Mouse (Mus musculus) kidney, embryonic 16.5 days (tissue): ENCODE data around the gene Dyx1c1. TPM values are rescaled to one million over a fixed set of nuclear protein-coding genes. Genes with fewer than 3 reads are reported as not detected.
A peak's percentile ranks its signal among the peaks of the same experiment; 100 is the strongest.

Experiments
- ATAC-seq: fragments of 200-750 bp; cut with Nextera tagmentation; 2 replicates; pipeline ENCODE4 v1.8.0; 2017; ENCODE audit warnings: moderate TSS enrichment; ENCODE audit not compliant: low FRiP score, low TSS enrichment
- H3K27ac ChIP-seq: fragments of 300-500 bp; sonication (generic); 2 replicates; pipeline ENCODE4 v1.5.1; 2014; ENCODE audit warnings: low read length
- H3K27me3 ChIP-seq: fragments of 300-500 bp; sonication (generic); 2 replicates; pipeline ENCODE4 v1.6.1; 2014; ENCODE audit warnings: low read length, control low read depth, mixed read lengths; ENCODE audit not compliant: insufficient read depth
- H3K36me3 ChIP-seq: fragments of 300-500 bp; sonication (generic); 2 replicates; pipeline ENCODE4 v1.6.1; 2014; ENCODE audit warnings: low read length, control low read depth, mixed read lengths; ENCODE audit not compliant: insufficient read depth
- H3K4me1 ChIP-seq: fragments of 300-500 bp; sonication (generic); 2 replicates; pipeline ENCODE4 v1.6.1; 2014; ENCODE audit warnings: low read length, control low read depth, mixed read lengths; ENCODE audit not compliant: insufficient read depth
- H3K4me2 ChIP-seq: fragments of 300-500 bp; sonication (generic); replicated peaks from 2 replicates; pipeline ENCODE4 v1.6.1; 2014; ENCODE audit warnings: low read depth, low read length
- H3K4me3 ChIP-seq: fragments of 300-500 bp; sonication (generic); 2 replicates; pipeline ENCODE4 v1.5.1; 2014; ENCODE audit warnings: mild to moderate bottlenecking, low read length
- H3K9ac ChIP-seq: fragments of 300-500 bp; sonication (generic); replicated peaks from 2 replicates; pipeline ENCODE4 v1.6.1; 2014; ENCODE audit warnings: low read length
- H3K9me3 ChIP-seq: fragments of 300-500 bp; sonication (generic); 2 replicates; pipeline ENCODE4 v1.6.1; 2016; ENCODE audit warnings: low read length, control low read depth
- WGBS: fragments of 180-500 bp; shearing (Covaris S2); extraction: QIAGEN DNeasy Blood & Tissue Kit; methylation state at CpG from one replicate; pipeline ENCODE4 v1.1.7; 2014; 5-methylcytosine and 5-hydroxymethylcytosine counted together
- polyA plus RNA-seq: library from polyadenylated mRNA; unstranded; fragments of >200 nt; fragmentation: Nextera tagmentation; extraction: Ambion mirVana; gene quantifications from 2 replicates; pipeline ENCODE4 v1.2.1, GENCODE M21; 2015

Dyx1c1 gene
- polyA plus RNA-seq, 1 experiment from 2014 or later: 1.9 TPM

- 74% methylated on average over 2 of the region's 2 CpGs for WGBS
- Histone ChIP-seq H3K27ac (no peak overlapping the region), H3K27me3 (no peaks in the 10 kb centered on the region), H3K36me3 (peaks cover 9% of the 10 kb centered on the region; the same call in 1 of the 2 replicates), H3K4me2 (no peak overlapping the region), H3K4me3 (no peak overlapping the region), H3K4me1 (no peaks in the 10 kb centered on the region), H3K9ac (no peak overlapping the region), H3K9me3 (no peaks in the 10 kb centered on the region)
- no peak for ATAC-seq
These were observed 22.3 kb upstream of the Dyx1c1 start for GRCm38 (mm10) chr9:72936301-72936700.

GRCm38 (mm10) chr9:72943424-72943823 lies 15.2 kb upstream of the Dyx1c1 start:
- Histone ChIP-seq H3K4me1 (no peaks in the 10 kb centered on the region), H3K36me3 (peaks cover 26% of the 10 kb centered on the region), H3K4me3 (no peak overlapping the region), H3K9me3 (peaks cover 7% of the 10 kb centered on the region; the same call in 1 of the 2 replicates), H3K9ac (no peak overlapping the region), H3K4me2 (no peak overlapping the region), H3K27ac (no peak overlapping the region), H3K27me3 (no peaks in the 10 kb centered on the region)
- ATAC-seq: no peak
- 65% methylated on average over 3 of the region's 3 CpGs for WGBS

GRCm38 (mm10) chr9:72944286-72944685 lies 14.3 kb upstream of the Dyx1c1 start:
- H3K9me3 ChIP-seq: peaks cover 7% of the 10 kb centered on the region; the same call in 1 of the 2 replicates
- no peaks in the 10 kb centered on the region for H3K27me3 ChIP-seq
- H3K4me3 ChIP-seq: no peak overlapping the region
- no peaks in the 10 kb centered on the region for H3K4me1 ChIP-seq
- H3K27ac ChIP-seq: no peak overlapping the region
- WGBS: 88% methylated on average over 13 of the region's 13 CpGs
- H3K36me3 ChIP-seq: peaks cover 26% of the 10 kb centered on the region
- no peak overlapping the region for H3K4me2 ChIP-seq
- no peak overlapping the region for H3K9ac ChIP-seq
- ATAC-seq: no peak

GRCm38 (mm10) chr9:72947010-72947409 lies 11.6 kb upstream of the Dyx1c1 start:
- H3K4me1 ChIP-seq: no peaks in the 10 kb centered on the region
- no peak overlapping the region for H3K9ac ChIP-seq
- H3K4me3 ChIP-seq: no peak overlapping the region
- no peak for ATAC-seq
- H3K27me3 ChIP-seq: no peaks in the 10 kb centered on the region
- H3K9me3 ChIP-seq: peaks cover 7% of the 10 kb centered on the region; the same call in 1 of the 2 replicates
- H3K27ac ChIP-seq: no peak overlapping the region
- peaks cover 26% of the 10 kb centered on the region for H3K36me3 ChIP-seq
- no peak overlapping the region for H3K4me2 ChIP-seq
- 100% methylated on average over 1 of the region's 1 CpGs for WGBS

GRCm38 (mm10) chr9:72949572-72949971 lies 9.0 kb upstream of the Dyx1c1 start:
- Histone ChIP-seq H3K4me1 (no peaks in the 10 kb centered on the region), H3K9me3 (peaks cover 7% of the 10 kb centered on the region; the same call in 1 of the 2 replicates), H3K27me3 (no peaks in the 10 kb centered on the region), H3K36me3 (peaks cover 24% of the 10 kb centered on the region), H3K27ac (no peak overlapping the region), H3K9ac (no peak overlapping the region), H3K4me3 (no peak overlapping the region), H3K4me2 (no peak overlapping the region)
- WGBS: 47% methylated on average over 7 of the region's 7 CpGs
- no peak for ATAC-seq

GRCm38 (mm10) chr9:72954746-72955145 lies 3.8 kb upstream of the Dyx1c1 start:
- H3K4me3 ChIP-seq: no peak overlapping the region
- peaks cover 6% of the 10 kb centered on the region for H3K4me1 ChIP-seq
- H3K36me3 ChIP-seq: no peaks in the 10 kb centered on the region
- no peaks in the 10 kb centered on the region for H3K27me3 ChIP-seq
- H3K9ac ChIP-seq: no peak overlapping the region
- H3K9me3 ChIP-seq: no peaks in the 10 kb centered on the region
- 48% methylated on average over 2 of the region's 2 CpGs for WGBS
- H3K27ac ChIP-seq: no peak overlapping the region
- no peak overlapping the region for H3K4me2 ChIP-seq
- no peak for ATAC-seq

- H3K4me2 ChIP-seq: no peak overlapping the region
- no peaks in the 10 kb centered on the region for H3K27me3 ChIP-seq
- H3K4me3 ChIP-seq: no peak overlapping the region
- H3K9ac ChIP-seq: no peak overlapping the region
- H3K27ac ChIP-seq: no peak overlapping the region
- no peak for ATAC-seq
- no peaks in the 10 kb centered on the region for H3K9me3 ChIP-seq
- H3K4me1 ChIP-seq: peaks cover 6% of the 10 kb centered on the region
- WGBS: 12% methylated on average over 1 of the region's 1 CpGs
- no peaks in the 10 kb centered on the region for H3K36me3 ChIP-seq
These were observed 3.0 kb upstream of the Dyx1c1 start for GRCm38 (mm10) chr9:72955546-72955945.

GRCm38 (mm10) chr9:72961346-72961745 lies 2.8 kb downstream of the Dyx1c1 start:
- 69% methylated on average over 8 of the region's 8 CpGs for WGBS
- peaks cover 6% of the 10 kb centered on the region for H3K4me1 ChIP-seq
- H3K36me3 ChIP-seq: no peaks in the 10 kb centered on the region
- no peak overlapping the region for H3K4me3 ChIP-seq
- H3K4me2 ChIP-seq: no peak overlapping the region
- no peak overlapping the region; the same call in 1 of the 2 replicates for H3K27ac ChIP-seq
- peak; percentile 24; the same call in 1 of the 2 replicates for ATAC-seq
- 0 out of 2 replicates have a peak overlapping the region, but pooled peaks have one; percentile 26 for H3K9ac ChIP-seq
- H3K9me3 ChIP-seq: no peaks in the 10 kb centered on the region
- no peaks in the 10 kb centered on the region for H3K27me3 ChIP-seq

GRCm38 (mm10) chr9:72961959-72962358 lies 3.4 kb downstream of the Dyx1c1 start:
- Histone ChIP-seq H3K9ac (no peak overlapping the region), H3K36me3 (no peaks in the 10 kb centered on the region), H3K4me3 (no peak overlapping the region), H3K27me3 (no peaks in the 10 kb centered on the region), H3K4me2 (no peak overlapping the region), H3K9me3 (no peaks in the 10 kb centered on the region), H3K27ac (no peak overlapping the region; the same call in 1 of the 2 replicates), H3K4me1 (peaks cover 6% of the 10 kb centered on the region)
- 74% methylated on average over 15 of the region's 15 CpGs for WGBS
- no peak for ATAC-seq

- Histone ChIP-seq H3K27me3 (no peaks in the 10 kb centered on the region), H3K4me3 (no peak overlapping the region), H3K4me2 (no peak overlapping the region), H3K4me1 (no peaks in the 10 kb centered on the region), H3K36me3 (0 out of 2 replicates have a peak, but pooled peaks cover 3% of the 10 kb centered on the region), H3K27ac (no peak overlapping the region), H3K9ac (no peak overlapping the region), H3K9me3 (0 out of 2 replicates have a peak, but pooled peaks cover 3% of the 10 kb centered on the region)
- WGBS: 36% methylated on average over 11 of the region's 11 CpGs
- ATAC-seq: peak; percentile 63; the same call in 1 of the 2 replicates
These were observed 9.9 kb downstream of the Dyx1c1 start for GRCm38 (mm10) chr9:72968349-72969061.
